Mouse (Mus musculus) limb, embryonic 14.5 days (tissue): Measurements from ENCODE around the gene Mapkapk3. TPM values are rescaled to one million over a fixed set of nuclear protein-coding genes. Genes with fewer than 3 reads are reported as not detected.
"Not testable (repeated sequence)": the region's sequence is repeated elsewhere in the genome, so short reads cannot be mapped to it uniquely, and the experiment has no call there.

Experiments
- ATAC-seq: fragments of 200-750 bp; cut with Nextera tagmentation; 2 replicates; pipeline ENCODE4 v1.8.0; 2017; ENCODE audit warnings: low read depth, moderate number of reproducible peaks, moderate TSS enrichment; ENCODE audit not compliant: low FRiP score
- DNase-seq: peaks from one replicate; pipeline ENCODE4 v3.0.0-alpha.2; 2015; ENCODE audit warnings: low spot score
- H3K27ac ChIP-seq: fragments of 300-500 bp; sonication (generic); replicated peaks from 2 replicates; pipeline ENCODE4 v1.5.1; 2014; ENCODE audit warnings: low read depth, mild to moderate bottlenecking, low read length, moderate library complexity, mixed read lengths
- H3K27me3 ChIP-seq: fragments of 300-500 bp; sonication (generic); 2 replicates; pipeline ENCODE4 v1.6.1; 2014; ENCODE audit warnings: low read length, mixed read lengths; ENCODE audit not compliant: control insufficient read depth, insufficient read depth
- H3K36me3 ChIP-seq: fragments of 300-500 bp; sonication (generic); 2 replicates; pipeline ENCODE4 v1.6.1; 2014; ENCODE audit warnings: mild to moderate bottlenecking, low read length, moderate library complexity, mixed read lengths; ENCODE audit not compliant: control insufficient read depth, insufficient read depth
- H3K4me1 ChIP-seq: fragments of 300-500 bp; sonication (generic); 2 replicates; pipeline ENCODE4 v1.6.1; 2014; ENCODE audit warnings: antibody characterized with exemption, low read length, mixed read lengths; ENCODE audit not compliant: control insufficient read depth, insufficient read depth
- H3K4me2 ChIP-seq: fragments of 300-500 bp; sonication (generic); replicated peaks from 2 replicates; pipeline ENCODE4 v1.6.1; 2014; ENCODE audit warnings: low read depth, mild to moderate bottlenecking, low read length, moderate library complexity; ENCODE audit not compliant: severe bottlenecking
- H3K4me3 ChIP-seq: fragments of 300-500 bp; sonication (generic); replicated peaks from 2 replicates; pipeline ENCODE4 v1.5.1; 2014; ENCODE audit warnings: low read length
- H3K9ac ChIP-seq: fragments of 300-500 bp; sonication (generic); 2 replicates; pipeline ENCODE4 v1.6.1; 2014; ENCODE audit warnings: mild to moderate bottlenecking, low read depth, low read length, moderate library complexity; ENCODE audit not compliant: severe bottlenecking
- H3K9me3 ChIP-seq: fragments of 300-500 bp; sonication (generic); 2 replicates; pipeline ENCODE4 v1.6.1; 2016; ENCODE audit warnings: low read length; ENCODE audit not compliant: control insufficient read depth
- POLR2A ChIP-seq: fragments of 200-500 bp; IDR thresholded peaks from 2 replicates; pipeline ENCODE4 v1.8.0; 2012; ENCODE audit warnings: inconsistent platforms, mild to moderate bottlenecking, moderate library complexity, borderline replicate concordance; ENCODE audit not compliant: insufficient read depth, insufficient read length; ENCODE audit errors: extremely low read depth
- WGBS: fragments of 180-500 bp; shearing (Covaris S2); extraction: QIAGEN DNeasy Blood & Tissue Kit; methylation state at CpG from one replicate; pipeline ENCODE4 v1.1.7; 2014; 5-methylcytosine and 5-hydroxymethylcytosine counted together
- polyA plus RNA-seq, 2 experiments: library from polyadenylated mRNA; depleted of rRNA in 1 of 2; stranded (reverse) in 1 of 2; unstranded in 1 of 2; fragments of >200 nt; fragmentation: Nextera tagmentation in 1 of 2; extraction: Ambion mirVana in 1 of 2; gene quantifications; 2 replicates each; pipeline versions ENCODE4 v1.2.1 to v1.2.3; 2012 to 2014

Gene Mapkapk3
- polyA plus RNA-seq, 2 experiments: 9.7 to 15.2 TPM

GRCm38 (mm10) chr9:107307099-107307872 is 17.6 kb upstream of the Mapkapk3 start:
- no peak overlapping the region for H3K4me3 ChIP-seq
- H3K9me3 ChIP-seq: no peaks in the 10 kb centered on the region
- ATAC-seq (no peak), DNase-seq (no peak)
- 87% methylated on average over 11 of the region's 11 CpGs for WGBS
- peaks cover 2% of the 10 kb centered on the region; the same call in 1 of the 2 replicates for H3K36me3 ChIP-seq
- no peaks in the 10 kb centered on the region for H3K4me1 ChIP-seq
- no peak overlapping the region for H3K27ac ChIP-seq
- no peaks in the 10 kb centered on the region for H3K27me3 ChIP-seq
- H3K9ac ChIP-seq: peak overlapping the region; percentile 16; the same call in 1 of the 2 replicates
- TF ChIP-seq POLR2A: no peak
- no peak overlapping the region for H3K4me2 ChIP-seq

DNA sequence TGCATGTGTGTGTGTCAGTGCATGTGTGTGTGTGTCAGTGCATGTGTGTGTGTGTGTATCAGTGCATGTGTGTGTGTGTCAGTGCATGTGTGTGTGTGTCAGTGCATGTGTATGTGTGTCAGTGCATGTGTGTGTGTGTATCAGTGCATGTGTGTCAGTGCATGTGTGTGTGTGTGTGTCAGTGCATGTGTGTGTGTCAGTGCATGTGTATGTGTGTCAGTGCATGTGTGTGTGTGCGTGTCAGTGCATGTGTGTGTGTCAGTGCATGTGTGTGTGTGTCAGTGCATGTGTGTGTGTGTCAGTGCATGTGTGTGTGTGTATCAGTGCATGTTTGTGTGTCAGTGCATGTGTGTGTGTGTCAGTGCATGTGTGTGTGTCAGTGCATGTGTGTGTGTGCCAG is 17.0 kb upstream of the Mapkapk3 start:
- not testable (repeated sequence) for DNase-seq, H3K9me3 ChIP-seq, H3K36me3 ChIP-seq, H3K9ac ChIP-seq, ATAC-seq, H3K4me3 ChIP-seq, H3K4me1 ChIP-seq, H3K27me3 ChIP-seq, H3K4me2 ChIP-seq, H3K27ac ChIP-seq
- 89% methylated on average over 1 of the region's 1 CpGs for WGBS

DNA sequence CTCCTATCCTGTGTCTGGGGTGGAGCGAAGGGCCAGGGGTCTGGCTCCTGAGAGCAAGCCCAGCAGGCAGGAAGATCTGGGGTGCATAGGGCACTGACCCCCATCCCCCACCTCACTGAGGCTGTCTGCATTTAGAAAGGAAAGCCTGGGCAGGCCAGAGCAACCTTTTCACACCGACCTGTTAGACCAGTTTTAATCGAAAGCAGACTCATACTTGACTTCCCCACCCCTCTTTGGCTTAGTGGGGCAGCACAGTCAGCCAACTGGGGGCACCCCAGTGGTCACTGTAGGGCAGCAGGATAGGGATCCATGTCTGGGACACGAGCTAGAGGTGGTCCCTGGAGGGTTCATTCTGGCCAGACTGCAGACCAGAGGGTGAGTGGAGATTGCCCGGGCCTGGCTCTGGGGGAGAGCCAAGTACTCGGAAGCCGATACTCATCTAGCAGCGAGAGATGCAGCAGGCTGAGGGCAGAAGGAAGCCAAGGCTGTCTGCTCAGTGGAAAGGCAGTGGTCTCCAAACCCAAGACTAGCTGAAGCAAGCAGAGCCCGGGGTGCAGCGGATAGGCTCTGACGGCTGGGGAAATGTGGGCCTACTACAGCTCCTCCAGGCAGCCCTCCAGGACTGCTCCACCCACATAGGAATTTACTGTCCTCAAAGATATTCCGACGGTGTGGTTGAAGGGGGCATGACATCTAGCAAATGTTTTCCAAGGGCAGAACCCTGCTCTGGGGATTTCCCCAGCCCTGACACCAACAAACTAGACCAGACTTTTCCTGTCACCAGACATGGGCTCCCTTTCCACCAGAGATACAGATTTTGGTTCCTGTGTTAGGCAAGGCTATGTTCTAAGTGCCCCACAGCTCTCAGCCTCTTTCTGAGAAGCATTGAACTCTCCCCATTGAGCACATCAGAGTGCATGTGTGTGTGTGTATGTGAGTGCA is 16.2 kb upstream of the Mapkapk3 start:
- no peaks in the 10 kb centered on the region for H3K4me1 ChIP-seq
- ATAC-seq: no peak
- TF ChIP-seq POLR2A: no peak
- no peak overlapping the region for H3K4me2 ChIP-seq
- 53% methylated on average over 13 of the region's 13 CpGs for WGBS
- no peak for DNase-seq
- no peaks in the 10 kb centered on the region for H3K9me3 ChIP-seq
- no peak overlapping the region for H3K4me3 ChIP-seq
- H3K27me3 ChIP-seq: no peaks in the 10 kb centered on the region
- H3K27ac ChIP-seq: no peak overlapping the region
- no peak overlapping the region for H3K9ac ChIP-seq
- H3K36me3 ChIP-seq: peaks cover 14% of the 10 kb centered on the region

DNA sequence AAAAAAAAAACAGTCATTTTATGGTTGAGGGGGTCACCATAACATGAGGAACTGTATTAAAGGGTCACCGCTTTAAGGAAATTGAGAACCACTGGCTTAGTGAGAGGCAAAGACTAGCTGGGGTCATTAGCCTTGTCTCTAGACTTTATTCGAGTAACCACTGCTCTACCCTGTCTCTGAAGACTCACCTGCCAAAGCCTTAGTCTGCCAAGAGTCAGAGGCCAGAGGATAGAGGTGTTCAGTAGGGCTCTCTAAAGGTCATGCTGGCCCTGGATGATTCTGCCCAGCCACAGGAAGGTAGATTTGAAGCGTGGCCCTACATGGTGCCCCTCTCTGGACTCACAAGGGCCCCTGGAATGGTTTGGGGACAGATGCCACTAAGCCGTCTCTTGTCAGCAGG is 15.3 kb upstream of the Mapkapk3 start:
- no peak for TF ChIP-seq POLR2A
- no peaks in the 10 kb centered on the region for H3K4me1 ChIP-seq
- peaks cover 22% of the 10 kb centered on the region for H3K36me3 ChIP-seq
- no peaks in the 10 kb centered on the region for H3K27me3 ChIP-seq
- no peak overlapping the region for H3K4me2 ChIP-seq
- ATAC-seq (no peak), DNase-seq (no peak)
- H3K9ac ChIP-seq: no peak overlapping the region
- no peak overlapping the region for H3K4me3 ChIP-seq
- no peak overlapping the region for H3K27ac ChIP-seq
- 87% methylated on average over 4 of the region's 4 CpGs for WGBS
- H3K9me3 ChIP-seq: no peaks in the 10 kb centered on the region

DNA sequence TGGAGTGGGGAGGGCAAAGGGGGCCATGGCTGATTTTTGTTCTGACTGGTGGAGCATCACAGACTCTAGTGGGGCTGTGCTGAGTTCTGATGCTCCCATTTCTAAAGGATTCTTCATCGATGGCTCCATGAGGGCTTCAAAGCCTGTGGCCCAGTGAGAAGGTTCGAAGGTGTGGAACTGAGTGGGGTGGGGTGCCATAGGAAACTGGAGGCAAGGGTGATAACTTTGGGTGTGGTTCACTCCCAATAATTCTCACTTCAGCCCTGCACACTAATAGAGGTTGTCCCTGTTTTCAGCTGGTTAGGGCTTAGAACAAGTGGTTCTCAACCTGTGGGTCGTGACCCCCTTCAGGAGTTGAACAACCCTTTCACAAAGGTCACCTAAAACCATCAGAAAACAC is 14.7 kb upstream of the Mapkapk3 start:
- WGBS: 91% methylated on average over 3 of the region's 3 CpGs

More for the DNA sequence above, 14.7 kb upstream of the Mapkapk3 start:
- Histone ChIP-seq H3K27me3 (no peaks in the 10 kb centered on the region), H3K4me3 (no peak overlapping the region), H3K4me1 (no peaks in the 10 kb centered on the region), H3K4me2 (no peak overlapping the region), H3K27ac (no peak overlapping the region), H3K9ac (no peak overlapping the region), H3K9me3 (no peaks in the 10 kb centered on the region), H3K36me3 (peaks cover 22% of the 10 kb centered on the region)
- ATAC-seq (no peak), DNase-seq (no peak)
- no peak for TF ChIP-seq POLR2A
